Mouse (Mus musculus) bone marrow macrophage, adult 2 months (primary cell): ENCODE measurements around the gene Rab3il1.

Experiments
- CTCF ChIP-seq: IDR thresholded peaks from 2 replicates; pipeline ENCODE4 v1.5.1; 2012; ENCODE audit warnings: low read depth, mild to moderate bottlenecking, low read length, moderate library complexity
- POLR2A ChIP-seq: IDR thresholded peaks from 2 replicates; pipeline ENCODE4 v1.6.1; 2012; ENCODE audit warnings: mild to moderate bottlenecking, low read depth, low read length, borderline replicate concordance

DNA sequence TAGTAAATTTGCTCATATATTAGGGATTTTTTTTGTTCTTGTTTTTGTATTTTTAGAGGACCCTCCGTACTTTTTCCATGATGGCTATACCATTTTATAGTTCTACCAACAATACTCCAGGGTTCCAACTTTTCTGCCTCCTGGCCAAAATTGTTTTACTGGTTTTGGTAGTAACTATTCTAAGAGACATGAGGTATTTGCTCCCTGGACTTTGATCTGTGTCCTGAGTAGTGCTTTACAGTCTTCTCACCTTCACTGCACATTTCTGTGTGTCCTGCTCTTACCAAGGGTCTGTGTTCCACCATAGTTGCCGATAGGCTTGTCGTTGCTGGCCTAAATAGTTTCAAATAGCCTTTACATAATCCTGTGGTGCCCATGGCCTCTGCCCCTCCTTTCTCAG, 36.9 kb downstream of the Rab3il1 start:
- TF ChIP-seq CTCF (no peak), POLR2A (no peak)
